Mouse (Mus musculus): ENCODE measurements around the gene Slc39a11.
A peak's percentile ranks its signal among the peaks of the same experiment; 100 is the strongest.

Gene Slc39a11

DNA sequence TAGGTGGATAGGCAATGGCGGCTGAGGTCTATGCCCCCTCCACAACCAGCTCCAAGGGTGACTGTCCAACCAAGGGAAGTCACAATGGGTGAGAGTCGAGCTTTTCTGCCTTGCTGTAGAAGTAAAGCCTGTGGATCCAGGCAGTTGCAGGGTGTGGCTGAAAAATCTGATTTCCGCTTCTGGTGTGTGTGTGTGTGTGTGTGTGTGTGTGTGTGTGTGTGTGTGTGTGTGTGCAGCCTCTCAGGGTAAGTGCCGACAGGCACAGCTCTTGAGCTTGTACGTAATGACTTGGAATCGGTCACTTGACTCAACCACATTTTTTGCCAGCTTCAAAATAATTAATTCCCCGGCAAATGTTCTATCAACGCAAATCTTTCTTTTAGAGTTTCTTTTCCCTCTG, 18.6 kb downstream of the Slc39a11 start:
- no peak for DNase-seq

- DNase-seq = no peak
These were observed 19.2 kb downstream of the Slc39a11 start for GRCm38 (mm10) chr11:113630642-113631041.

- no peak for DNase-seq
These were observed 22.1 kb downstream of the Slc39a11 start for GRCm38 (mm10) chr11:113627785-113628184.

GRCm38 (mm10) chr11:113625437-113625836, 24.4 kb downstream of the Slc39a11 start:
- no peak for DNase-seq

DNA sequence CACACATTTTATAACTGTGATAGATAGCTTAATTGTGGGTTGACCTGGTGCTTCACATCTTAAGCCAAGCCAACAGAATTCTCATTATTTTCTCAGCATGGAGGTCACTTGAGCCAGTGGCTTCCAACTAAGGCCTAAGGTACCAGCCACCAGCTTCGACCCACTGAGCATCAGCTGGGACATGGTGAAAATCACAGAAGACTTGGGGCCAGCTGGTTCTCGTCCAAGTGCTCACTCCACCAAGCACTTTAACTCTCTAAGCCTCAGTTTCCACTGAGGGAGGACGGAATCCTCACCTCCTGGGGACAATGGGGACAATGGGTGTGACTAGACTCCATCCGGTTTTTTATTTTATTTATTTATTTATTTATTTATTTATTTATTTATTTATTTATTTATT, 27.9 kb downstream of the Slc39a11 start:
- no peak for DNase-seq

GRCm38 (mm10) chr11:113621001-113621400, 28.9 kb downstream of the Slc39a11 start:
- no peak for DNase-seq

GRCm38 (mm10) chr11:113619420-113620080, 30.3 kb downstream of the Slc39a11 start:
- DNase-seq = no peak

- DNase-seq = peak; percentile 38
These were observed 31.0 kb downstream of the Slc39a11 start, which contains the start of gene Sstr2 for GRCm38 (mm10) chr11:113618672-113619419. Gene Sstr2 (plus strand): TSS chr11:113619342.

- no peak for DNase-seq
These were observed 31.6 kb downstream of the Slc39a11 start for GRCm38 (mm10) chr11:113618303-113618671.

DNA sequence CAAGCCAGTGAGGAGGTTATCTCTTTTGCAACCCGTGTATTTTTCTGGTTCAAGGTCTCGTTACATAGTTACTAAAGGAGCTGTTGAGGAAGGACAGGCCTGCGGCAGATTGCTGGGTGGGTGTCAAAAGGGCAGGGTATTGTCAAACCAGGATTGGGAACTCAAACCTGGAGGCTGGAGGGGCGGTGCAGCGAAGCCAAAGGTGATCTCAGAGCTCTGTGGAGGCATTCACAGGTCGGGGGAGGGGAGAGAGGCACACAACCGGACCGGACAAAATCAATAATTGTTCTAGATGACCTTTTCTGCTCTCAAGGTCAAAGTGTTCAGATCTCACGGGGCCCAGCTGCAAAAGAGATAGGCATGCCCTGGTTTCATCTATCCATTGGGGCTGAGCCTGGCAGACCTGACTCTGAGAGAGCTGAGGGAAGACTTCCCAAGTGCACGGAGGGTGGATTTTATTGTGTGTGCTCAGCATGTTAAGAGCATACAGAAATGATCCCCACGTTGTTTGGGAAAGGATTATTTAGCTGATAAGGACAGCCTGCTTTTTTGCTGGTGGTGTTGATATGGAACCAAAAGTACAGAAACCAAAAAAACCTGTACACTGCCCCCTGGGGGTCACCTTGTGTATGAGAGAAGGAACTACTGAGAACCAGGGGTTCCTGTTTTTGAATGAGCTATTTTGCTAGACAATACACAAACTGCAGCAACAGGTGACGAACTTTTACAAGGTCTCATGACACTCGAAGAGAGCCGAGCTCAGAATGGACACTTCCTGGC, 32.6 kb downstream of the Slc39a11 start:
- DNase-seq = no peak

GRCm38 (mm10) chr11:113614476-113614875, 35.4 kb downstream of the Slc39a11 start:
- DNase-seq = no peak

DNA sequence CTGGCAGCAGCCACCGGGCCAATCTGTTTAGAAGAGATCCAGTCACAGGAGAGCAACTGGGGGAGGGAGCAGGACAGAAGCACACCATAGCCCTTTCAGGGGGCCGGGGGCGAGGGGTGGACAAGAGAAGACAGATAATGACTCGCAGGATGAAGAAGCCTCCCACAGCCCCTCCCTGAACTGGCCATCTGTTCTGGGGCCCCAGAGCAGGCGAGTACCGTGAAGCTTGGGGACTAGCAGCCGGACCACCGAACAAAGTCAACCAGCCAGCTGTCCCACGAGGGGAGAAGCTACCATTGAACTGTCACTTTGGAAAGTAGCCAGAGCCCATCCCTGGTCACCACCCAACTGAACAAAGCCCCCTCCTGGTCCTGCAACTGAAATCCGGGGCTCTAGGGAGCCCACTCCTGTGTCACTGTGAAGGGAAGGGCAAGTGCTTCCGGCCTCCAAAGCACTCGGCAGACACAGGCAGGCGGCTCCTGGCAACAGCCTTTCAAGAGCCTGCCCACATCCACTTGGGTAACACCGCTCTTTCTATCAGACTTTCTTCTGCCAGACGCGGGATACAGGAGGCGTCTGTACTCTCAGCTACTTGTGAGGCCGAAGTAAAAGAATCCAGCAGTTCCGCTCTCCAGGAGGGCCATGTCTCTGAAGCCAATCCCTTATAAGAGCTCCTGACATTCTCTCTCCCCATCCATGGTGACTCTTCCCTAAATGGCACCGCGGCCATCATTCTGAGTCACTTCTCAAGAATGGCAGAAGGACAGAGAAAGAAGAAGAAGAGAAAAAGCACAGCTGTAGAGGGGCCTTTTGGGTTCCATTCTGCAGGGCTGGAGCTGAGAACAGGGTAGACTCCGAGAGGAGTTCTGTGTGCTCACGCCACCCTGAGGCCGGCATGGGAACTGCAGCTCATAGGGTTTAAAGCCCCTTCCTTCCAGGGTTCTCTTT, 37.9 kb downstream of the Slc39a11 start:
- DNase-seq = no peak

DNA sequence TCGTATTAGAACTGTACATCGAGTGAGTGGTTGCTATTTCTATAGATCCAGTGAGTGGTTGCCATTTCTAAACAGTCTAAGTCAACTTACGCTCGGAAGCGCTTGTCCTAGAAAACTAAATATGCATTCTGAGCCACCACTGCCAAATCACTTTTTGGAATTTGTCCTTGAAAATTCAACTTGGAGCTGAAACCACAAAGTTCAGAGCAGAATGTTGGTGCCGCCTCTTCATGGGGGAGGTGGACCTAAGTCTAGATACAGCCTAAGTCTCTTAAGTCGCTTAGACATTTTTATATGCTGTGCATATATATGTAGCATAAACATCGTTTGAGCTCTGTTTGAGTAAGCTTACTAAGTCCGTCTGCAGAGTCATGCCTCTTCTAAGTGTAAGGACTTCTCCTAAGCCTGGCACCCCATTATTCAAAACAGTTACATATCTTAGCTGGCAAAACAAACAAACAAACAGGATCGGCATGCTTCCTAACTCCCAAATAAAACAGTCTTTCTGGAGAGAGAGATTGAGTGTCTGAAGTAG, 38.7 kb downstream of the Slc39a11 start:
- no peak for DNase-seq

- DNase-seq = no peak
These were observed 39.6 kb downstream of the Slc39a11 start for GRCm38 (mm10) chr11:113610266-113610665.

- DNase-seq = no peak
These were observed 40.3 kb downstream of the Slc39a11 start for GRCm38 (mm10) chr11:113609581-113609980.

GRCm38 (mm10) chr11:113607556-113607955, 42.3 kb downstream of the Slc39a11 start:
- no peak for DNase-seq

DNA sequence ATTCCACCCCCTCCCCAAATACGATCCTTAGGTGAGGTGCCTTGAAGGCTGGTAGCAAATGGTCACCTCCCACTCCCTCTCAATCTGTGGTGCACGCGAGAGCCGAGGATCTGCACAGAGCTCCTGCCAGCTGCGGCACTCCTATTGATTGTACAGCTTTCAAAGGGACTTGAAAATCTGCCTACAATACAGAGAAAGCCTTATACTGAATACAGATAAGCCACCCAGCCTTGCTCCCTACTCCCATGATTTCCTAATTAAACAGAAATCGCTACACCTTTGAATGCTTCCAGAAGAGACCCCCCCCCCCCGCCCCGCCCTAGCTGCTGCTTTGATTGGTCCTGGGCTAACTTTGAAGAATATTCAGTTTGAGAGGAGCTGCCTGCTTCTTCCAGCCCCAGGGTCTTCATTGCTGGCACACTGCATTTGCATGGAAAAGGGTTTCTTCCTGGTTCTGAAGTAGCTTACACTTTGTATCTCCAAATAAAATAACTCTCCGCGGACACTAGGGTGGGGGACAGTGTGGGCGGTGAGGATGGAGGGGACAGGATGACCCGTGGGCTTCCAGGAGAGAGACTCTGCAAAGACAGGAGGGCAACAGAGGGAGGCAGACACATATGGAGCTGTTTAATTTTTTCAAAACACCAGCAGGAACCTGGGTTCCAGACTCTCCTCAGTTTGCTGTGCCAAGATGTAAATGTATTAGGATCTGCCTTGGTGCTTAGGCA, 48.1 kb downstream of the Slc39a11 start:
- no peak for DNase-seq

DNA sequence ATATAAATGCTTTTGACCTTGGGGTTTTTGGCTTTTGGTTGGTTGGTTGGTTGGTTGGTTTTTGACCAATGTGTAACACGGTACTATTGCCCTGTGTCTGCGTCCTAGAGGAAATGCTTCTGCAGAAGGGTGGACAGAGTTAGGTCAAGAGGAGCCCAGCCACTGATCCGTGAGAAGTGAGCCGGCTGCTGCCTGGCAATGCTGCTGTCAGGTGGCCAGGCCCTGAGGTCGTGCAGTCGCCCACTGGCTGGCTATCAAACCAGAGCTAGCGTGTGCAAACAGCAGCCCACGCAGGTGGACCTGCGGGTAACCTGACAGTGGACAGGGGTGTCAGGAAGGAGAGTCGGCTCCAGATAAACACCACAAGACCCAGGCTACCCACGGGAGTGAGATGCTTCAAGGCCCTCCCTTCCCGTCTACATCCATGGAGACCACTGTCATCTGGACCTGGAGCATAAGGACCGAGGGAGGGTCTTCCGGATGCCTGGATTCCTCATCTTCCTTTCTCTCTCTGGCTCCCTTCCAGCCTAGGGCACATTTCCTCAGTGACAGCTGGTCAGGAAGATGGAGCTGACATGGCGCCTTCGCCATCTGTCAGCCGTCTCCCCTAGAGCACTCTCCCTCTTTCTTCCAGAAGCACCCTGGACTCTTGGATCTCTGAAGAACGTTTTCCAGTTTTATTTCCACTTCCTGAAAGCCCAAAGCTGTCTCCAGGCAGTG, 49.2 kb downstream of the Slc39a11 start:
- DNase-seq = peak; percentile 38

- DNase-seq = no peak
These were observed 52.2 kb downstream of the Slc39a11 start for GRCm38 (mm10) chr11:113597632-113598031.

- no peak for DNase-seq
These were observed 54.7 kb downstream of the Slc39a11 start for GRCm38 (mm10) chr11:113595144-113595543.

DNA sequence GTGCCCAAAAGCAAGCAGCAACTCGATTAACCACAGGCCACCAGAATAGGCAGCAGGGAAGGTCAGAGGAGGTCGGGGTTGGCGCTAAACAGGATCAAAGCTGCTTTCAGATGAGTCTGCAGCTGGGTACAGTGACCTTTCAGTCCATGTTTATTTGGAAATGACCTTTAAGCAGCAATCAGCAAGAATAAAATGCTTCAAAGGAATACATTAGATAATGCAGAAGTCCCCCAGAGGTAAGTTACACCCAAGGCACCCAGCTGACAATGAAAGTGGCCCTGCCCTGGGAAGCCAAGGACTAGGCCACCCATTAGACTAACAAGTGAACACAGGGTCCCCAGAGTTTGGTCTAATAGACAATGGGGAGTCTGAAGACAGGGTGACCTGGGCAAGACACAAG, 60.9 kb downstream of the Slc39a11 start:
- DNase-seq = no peak

All from cerebellum, adult 11-12 months (tissue).